Mouse (Mus musculus) 3T3-L1 (cell line): ENCODE results near the gene Stk10.

Experiments used
- DNase-seq: peaks from one replicate; pipeline ENCODE4 v3.0.0-alpha.2; 2015; ENCODE audit warnings: low read depth, low spot score

The Stk10 gene

GRCm38 (mm10) chr11:32567000-32567855, 34.1 kb downstream of the Stk10 start:
- DNase-seq = no peak

- DNase-seq = no peak
These were observed 35.0 kb downstream of the Stk10 start for GRCm38 (mm10) chr11:32568060-32568459.

- DNase-seq = no peak
These were observed 35.7 kb downstream of the Stk10 start for GRCm38 (mm10) chr11:32568637-32569293.

GRCm38 (mm10) chr11:32571103-32571502, 38.0 kb downstream of the Stk10 start:
- no peak for DNase-seq

DNA sequence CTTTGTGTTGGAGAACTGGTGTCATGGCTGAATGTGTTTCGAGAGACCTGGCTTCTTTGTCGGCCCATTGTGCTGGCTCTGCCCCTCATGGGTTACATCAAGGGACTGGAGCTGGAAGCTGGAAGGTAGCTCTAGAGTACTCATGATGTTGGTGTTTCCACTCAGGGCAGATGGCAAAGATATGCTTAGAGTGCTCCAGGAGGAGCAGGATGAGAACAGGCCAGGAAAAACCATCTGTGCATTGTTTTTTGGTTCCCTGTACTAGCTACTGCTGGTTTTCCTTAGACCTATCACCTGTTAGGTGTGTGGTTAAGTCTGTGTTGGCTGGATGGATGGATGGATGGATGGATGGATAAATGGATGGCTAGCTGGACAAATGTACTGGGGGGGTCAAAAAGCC, 40.6 kb downstream of the Stk10 start:
- no peak for DNase-seq

- DNase-seq = no peak
These were observed 43.1 kb downstream of the Stk10 start for GRCm38 (mm10) chr11:32575964-32576759.

GRCm38 (mm10) chr11:32576760-32577050, 43.6 kb downstream of the Stk10 start:
- no peak for DNase-seq

GRCm38 (mm10) chr11:32580305-32580947, 47.3 kb downstream of the Stk10 start:
- DNase-seq = no peak

- DNase-seq = no peak
These were observed 47.9 kb downstream of the Stk10 start for GRCm38 (mm10) chr11:32581031-32581430.

GRCm38 (mm10) chr11:32582813-32583212, 49.7 kb downstream of the Stk10 start:
- no peak for DNase-seq

DNA sequence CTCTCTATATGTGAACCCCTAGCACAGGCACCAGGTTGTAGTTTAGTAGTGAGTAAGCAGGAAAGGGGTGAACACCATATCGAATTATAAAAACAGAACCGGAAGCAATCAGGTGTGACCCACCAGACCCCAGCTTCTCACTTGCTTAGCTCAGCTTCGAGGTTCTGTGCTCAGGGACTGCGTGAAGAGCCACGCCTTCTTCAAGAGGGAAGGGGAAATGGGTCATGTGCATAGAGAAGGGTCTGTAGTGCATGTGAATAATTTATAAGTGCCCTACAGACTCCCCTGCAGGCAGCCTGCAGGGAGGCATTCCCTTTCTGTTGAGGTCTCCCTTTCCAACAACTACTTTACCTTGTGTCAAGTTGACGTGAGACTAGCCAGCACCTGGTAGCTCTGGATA, 52.9 kb downstream of the Stk10 start:
- no peak for DNase-seq

DNA sequence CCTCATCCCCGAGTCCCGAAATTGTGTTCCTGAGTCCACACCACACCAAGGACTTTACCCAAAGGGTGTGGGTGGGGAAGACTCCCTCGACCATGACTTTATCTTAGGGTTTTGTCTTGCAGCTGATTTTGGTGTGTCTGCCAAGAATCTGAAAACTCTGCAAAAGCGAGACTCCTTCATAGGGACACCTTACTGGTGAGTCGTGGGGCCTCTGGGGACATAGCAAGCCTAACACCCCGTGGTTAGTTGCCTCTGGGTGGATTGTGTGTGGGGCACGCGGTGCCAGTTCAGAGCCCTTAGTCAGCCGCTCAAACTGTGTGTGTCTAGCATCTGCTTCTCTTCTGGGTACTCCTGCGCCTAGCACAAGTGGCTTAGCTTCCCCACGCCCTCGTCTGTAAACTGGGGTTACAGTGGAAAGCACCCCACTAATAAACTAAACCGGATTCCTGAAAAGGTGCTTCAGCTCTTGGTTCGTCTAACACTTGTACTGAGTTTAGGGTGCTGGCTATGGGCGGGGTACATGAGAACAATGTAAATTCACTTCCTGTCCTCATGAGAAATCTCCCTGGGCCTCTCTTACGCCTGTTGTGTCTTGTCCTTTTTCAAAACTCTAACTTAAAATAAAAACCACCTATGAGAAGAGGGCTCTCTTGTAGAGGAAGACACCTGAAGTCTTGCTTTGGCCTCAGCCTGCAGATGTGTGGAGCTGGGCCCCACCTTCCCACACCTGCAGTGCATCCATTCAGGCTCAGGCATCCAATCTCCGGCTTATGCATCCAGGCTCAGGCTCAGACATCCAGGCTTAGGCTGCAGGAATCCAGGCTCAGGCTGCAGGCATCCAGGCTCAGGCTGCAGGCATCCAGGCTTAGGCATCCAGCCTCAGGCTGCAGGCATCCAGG, 54.3 kb downstream of the Stk10 start:
- DNase-seq = peak; percentile 68

DNA sequence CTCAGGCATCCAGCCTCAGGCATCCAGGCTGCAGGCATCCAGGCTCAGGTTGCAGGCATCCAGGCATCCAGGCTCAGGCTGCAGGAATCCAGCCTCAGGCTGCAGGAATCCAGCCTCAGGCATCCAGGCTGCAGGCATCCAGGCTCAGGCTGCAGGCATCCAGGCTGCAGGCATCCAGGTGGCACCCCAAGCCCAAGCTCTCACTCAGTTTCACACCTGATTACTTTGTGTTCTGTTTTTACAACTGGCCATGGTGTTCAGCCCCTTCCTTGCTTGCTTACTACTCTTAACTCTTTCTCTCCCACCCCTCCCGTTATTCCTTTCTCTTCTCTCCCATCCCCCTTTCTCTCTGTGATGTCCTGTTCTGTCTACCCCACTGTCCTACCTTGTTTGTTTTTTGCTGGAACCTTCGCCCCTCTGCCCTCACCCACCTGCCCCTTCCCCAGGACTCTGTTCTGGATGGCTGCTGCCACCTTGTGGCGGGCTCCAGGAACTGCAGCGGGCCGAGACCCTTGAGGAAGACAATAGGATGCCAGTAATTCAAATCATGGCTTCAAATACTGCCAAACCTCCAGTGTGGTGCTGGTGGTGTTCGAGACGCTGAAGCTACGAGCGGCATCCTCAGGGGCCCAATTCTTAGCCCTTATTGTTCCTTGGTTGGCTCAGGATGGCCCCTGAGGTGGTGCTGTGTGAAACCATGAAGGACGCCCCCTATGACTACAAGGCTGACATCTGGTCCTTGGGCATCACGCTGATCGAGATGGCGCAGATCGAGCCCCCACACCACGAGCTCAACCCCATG, 55.2 kb downstream of the Stk10 start:
- peak; percentile 70 for DNase-seq

- no peak for DNase-seq
These were observed 55.7 kb downstream of the Stk10 start for GRCm38 (mm10) chr11:32588892-32589172.

DNA sequence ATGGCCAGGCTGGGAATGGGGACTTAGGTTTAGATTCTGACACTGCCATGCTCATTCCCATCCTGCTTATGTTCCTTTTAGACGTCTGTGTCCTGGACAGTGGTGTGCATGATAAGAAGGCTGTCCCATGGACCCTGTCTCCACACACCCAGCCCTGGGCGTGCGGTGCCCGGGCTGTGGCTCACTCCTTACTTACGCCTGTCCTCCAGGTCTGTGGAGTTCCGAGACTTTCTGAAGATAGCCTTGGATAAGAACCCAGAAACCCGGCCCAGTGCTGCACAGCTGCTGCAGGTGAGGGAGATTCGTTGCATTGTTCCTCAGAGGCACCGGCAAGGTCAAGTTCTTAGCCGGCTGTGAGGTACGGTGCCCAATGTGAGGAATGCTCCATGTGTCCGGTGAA, 56.1 kb downstream of the Stk10 start:
- DNase-seq = no peak

DNA sequence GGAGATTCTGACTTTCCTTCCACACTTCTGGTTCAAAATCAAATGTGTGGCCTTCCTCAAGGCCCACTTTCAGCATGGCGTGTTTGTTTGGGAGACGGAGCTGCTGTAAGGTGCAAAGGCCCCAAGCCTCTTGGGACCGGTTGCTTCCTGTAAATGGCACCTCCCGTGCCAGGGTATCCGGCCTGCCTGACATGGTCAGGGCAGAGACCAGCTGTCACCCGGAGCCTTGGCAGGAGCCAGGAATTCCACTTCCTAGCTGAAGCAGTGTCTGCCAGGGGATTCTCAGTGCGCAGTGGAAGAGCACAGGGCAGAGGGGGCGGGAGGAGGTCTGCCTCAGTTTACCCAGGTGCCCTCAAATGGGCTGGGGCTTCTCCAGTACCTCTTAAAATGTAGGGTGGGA, 56.7 kb downstream of the Stk10 start:
- DNase-seq = no peak

- no peak for DNase-seq
These were observed 57.1 kb downstream of the Stk10 start for GRCm38 (mm10) chr11:32590205-32590604.

DNA sequence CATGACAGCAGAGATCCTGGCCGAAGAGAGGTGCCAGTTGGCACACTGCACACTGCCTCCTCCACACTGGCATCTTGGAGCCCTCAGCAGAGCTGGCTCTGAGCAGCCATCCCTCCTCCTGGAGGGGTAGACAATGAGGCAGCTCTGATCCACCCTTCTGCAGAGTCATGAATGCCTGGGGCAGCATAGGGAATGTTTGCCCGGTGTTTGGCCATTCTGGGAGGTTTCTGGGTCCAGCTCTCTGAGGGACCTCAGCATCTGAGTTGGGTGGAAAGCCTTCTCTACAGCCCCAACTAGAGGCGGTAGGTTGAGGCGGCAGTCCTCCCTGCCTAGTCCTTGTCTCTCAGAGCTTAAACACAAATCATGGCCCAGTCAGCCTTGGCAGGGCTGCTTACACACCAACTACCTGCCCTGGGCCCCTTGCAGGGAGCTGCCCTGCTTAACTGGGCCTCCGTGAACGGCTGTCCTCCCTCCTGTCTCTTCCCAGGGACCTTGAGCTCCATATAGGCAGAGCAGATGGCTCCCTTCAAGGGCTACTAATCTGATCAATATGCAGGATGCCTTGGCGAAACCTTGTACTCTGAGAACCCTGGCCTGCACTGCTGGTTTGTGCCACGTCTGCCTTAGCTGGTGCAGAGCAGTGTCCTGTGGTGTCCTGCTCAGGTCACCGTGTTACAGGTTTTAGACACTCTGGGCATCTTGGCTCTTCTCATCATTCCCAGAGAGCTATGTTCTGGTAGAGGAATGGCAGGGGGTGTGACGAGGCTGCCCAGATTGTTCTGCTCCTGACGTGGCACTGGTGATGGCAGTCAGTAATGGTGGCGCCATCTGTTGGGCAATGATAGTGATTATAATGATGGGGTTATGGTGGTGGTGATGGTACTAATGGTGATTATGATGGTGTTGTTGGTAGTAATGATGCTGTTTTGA, 59.1 kb downstream of the Stk10 start:
- peak; percentile 35 for DNase-seq

- no peak for DNase-seq
These were observed 60.0 kb downstream of the Stk10 start for GRCm38 (mm10) chr11:32593081-32593480.
